Mouse (Mus musculus) spleen, postnatal 4 days (tissue): ENCODE results near the gene Kansl3.
A peak's percentile ranks its signal among the peaks of the same experiment; 100 is the strongest.

Source experiments
- DNase-seq, 2 experiments: peaks; one replicate each; pipeline ENCODE4 v3.0.0; 2022; ENCODE audit warnings: low spot score in 2 of 2

Gene Kansl3

DNA sequence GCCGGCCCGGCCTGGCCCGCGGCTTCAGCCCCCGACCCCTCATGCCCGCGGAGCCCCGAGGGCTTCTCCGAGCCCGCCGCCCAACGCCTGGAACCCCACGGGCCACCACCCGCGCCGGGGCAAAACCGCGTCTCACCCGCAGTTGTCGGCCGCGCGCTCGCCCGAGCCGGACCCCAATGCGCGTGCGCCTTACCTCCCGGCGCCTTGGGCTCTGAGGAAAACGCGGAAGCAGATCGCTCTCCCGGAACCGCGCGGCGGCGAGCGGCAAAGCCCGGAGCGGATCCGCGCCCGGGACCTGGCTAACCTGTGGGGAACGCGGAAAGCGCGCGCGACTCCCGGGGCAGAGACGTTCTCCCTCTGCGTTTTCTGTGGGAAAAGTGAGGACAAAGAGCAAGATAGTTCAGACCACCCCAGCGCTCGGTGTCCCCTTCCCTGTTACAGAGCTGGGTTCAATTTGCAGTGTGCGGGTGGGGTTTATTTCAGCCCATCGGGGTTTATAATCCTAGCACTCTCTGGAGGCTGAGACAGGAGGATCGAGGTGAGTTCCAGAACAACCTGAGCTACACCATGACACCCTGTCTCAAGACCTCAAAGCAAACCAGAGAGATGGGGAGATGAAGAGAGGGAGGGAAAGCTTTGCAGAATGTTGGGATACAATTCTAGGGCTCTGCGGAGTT lies at the start of gene Kansl3:
Gene Kansl3, minus strand, starts transcription at position 213 of the 677 bp plus-strand sequence.
- DNase-seq: peak; percentile 90 to 97

DNA sequence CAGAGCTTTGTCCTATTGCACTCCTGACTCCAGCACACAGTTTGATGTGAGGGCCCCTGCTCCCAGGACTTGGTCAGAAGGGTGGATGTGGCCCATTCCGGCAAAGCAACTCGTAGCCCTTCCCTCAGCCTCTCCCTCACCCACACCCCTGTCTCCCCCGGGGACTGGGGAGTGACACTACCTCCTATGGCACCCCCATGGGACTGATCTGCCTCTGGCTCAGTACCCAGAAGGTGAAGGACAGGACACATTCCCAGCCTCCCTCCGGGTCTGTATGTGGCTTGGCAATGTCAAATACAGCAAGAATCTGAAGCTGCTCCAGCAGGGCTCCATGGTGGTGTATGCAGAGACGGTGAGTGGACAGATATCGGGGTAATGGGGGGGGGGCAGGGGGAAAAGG lies 35.5 kb upstream of the Kansl3 start:
- no peak for DNase-seq

- DNase-seq: no peak
Observed at GRCm38 (mm10) chr1:36401509-36401908, 32.5 kb upstream of the Kansl3 start.

DNA sequence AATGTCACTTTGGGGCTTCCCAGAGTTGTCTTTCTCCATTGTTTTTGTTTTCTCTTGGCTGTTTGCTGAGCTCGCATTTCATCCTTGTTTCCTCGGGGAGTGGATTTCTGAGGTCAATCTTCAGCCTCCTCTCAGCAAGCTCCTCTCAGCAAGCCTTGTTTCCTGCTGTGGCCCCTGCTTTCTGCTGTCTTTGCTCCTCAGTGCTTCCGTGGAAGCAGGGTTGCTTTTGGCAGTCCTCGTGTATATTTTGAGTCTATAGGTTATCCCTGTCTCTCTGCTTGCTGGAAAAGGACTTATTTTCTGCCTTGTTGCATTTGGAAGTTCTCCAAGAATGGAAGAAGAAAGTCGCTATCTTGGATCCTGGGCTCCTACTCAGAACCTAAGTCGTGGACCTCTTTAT lies 28.1 kb upstream of the Kansl3 start:
- no peak for DNase-seq

DNA sequence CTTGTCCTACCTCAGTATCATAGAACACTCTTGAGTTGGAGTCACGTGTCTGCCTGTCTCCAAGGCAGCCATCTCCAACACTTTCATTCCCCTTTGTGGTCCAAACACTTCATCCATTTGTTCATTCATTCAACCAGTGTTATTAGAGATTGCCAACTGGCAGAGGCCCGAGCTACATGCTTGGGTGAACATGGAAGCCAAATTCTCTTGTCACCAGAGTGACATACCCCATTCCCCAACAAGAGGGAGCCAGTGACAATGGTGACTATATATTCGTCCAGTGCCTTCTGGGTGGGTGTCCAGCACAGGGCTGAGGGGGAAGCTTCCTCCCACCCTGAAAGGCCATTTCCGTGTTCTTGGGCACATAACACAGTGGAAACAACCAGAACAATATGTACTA lies 10.6 kb upstream of the Kansl3 start:
- DNase-seq: no peak

- no peak for DNase-seq
Observed at GRCm38 (mm10) chr1:36378880-36379279, 9.9 kb upstream of the Kansl3 start.

DNA sequence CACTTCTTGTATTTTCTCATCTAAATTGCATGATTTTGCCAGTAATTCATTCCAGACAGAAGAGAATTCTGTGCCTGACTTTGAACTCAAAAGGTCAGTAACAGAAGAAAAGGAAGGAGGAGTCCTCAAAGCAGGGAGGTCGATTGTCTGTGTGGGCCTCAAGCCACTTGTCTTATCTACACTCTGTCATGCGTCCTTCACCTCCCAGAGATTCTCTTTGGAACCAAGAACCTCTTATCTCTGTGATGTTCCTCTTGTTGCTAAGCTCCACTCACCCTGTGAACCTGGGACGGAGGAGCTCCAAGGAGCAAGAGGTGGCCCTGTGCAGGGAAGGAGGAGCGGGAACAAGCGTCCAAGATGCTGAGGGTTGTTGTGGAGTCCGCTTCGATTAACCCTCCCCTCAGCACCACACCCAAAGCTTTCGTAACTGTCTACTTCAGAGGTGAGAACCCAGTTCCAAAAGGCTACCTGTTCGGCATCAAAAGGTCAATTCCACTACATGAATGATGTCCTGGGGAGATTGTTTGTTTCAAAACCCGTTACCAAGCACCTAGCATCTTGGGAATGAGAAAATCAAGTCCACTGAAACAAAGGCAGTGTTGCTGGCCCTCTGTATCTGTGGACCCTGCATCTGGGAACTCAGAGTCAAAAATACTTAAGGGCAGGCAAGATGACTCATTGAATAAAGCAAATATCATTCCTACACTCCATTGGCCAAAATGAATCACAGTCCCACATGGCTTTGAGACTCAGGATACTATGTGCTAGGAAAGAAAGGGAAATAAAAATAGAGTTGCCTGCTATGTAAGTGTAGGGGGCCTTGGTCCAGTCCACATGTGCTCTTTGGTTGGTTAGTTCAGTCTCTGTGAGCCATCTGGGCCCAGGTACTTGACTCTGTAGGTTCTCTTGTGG lies 3.2 kb upstream of the Kansl3 start, which contains the start of gene Fer1l5:
Gene Fer1l5, plus strand, starts transcription at position 358 of the 912 bp plus-strand sequence.
- DNase-seq: no peak

DNA sequence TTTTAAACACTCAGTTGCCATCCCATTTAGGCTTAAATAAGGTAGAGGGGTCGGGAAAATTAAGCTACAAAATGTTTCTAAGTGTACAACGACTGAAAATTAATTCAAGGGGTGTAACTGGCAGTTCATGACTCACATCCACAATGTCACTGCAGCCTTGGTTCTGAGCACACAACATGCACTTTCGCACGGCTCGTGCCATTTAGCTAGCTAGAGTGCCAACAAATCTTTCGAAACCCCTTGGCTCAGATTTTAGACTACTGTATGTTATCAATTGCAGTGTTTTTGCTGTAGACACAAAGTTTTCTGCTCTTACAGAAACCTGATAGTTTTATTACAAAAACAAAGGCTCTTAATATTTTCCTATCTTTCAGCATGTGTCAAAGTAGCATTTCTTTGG lies 1.9 kb upstream of the Kansl3 start:
- no peak for DNase-seq

DNA sequence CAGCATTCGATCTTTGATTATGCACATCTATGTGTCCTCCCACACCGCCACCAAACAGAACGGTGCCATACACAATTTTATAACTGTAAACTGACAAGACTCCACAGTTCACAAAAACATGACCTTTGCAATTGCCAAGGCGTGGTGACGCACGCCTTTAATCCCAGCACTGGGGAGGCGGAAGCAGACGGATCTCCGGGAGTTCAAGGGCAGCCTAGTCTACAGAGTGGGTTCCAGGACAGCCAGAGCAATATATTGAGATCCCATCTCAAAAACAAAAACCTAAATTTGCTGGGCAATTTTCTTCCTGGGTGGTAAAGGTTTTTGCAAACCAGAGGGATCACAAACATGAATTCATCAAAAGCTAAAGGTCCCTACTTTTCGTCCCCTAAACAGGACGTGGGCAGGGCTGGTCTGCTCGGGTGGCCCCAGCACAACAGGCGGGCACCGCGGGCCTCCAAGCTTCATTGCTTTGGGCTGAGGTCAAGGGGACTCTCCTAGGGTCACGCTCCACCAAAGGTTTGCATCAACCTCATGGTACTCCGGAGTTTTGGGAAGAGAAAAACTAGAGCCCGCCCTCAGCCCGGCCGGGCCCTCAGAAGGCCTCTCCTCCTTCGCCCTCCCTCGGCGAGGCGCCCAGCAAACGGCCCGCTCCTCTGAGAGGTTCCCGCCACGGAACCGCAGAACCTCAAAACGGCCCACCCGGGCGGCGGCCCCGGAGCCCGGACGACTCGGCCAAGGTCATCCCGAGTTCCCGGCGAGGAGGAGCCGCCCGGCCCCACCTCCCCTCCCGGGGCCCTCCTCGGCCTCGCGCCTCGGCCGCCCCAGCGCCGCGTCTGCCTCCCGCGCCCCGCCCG lies 641 bp downstream of the Kansl3 start:
- peak; percentile 53 to 84 for DNase-seq

- no peak for DNase-seq
Observed at GRCm38 (mm10) chr1:36367698-36368097, 1.3 kb downstream of the Kansl3 start.

DNA sequence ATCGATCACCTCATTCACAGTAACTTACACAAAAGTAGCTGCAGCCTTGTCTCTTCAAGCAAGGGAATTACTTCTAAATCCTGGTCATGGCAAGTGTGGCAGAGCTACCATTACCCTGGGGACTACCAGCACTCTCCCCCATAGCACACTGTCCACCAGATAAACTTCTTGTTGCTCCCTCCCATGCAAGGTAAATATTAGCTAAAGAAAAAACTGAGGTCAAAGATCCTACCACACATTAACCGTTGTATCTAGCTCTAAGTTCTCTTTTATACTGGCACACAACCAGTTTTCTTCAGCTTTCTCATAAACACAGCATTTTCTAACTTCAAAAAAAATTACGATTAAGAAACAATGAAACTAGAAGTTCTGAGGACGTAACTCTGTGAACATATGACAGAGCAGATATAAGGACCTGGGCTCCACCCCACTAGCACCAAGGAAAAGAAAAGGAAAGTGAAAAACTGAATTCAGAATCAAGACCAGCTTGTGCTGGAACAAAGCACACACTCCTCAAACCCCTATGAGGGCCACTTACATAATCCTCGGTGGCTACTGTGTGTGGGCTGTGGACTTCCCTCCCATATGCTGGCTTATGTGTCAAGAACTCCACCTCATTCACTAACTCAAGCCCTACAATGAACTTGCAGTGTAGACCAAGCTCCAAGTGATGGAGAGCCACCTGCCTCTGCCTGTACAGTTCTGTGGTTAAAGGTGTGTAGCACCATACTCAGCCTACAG lies 11.9 kb downstream of the Kansl3 start:
- DNase-seq: no peak

GRCm38 (mm10) chr1:36352351-36352750 lies 16.6 kb downstream of the Kansl3 start:
- DNase-seq: no peak

DNA sequence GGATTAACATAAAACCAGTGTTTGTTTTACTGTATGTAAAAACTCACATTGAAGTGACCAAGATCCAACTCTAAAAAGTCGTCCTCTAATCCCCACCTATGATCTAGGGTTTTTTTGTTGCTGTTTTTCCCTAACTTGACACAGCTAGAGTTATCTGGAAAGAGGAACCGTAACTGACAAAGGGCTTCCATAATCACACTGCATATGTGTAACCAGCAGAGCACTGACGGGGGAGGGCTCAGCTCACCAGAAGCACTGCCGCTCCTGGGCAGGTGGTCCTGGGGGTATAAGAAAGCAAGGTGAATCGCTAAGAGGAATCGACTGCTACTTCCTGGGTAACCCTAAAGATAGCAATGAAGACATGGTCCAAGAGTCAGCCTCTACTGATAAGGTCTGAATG lies 26.4 kb downstream of the Kansl3 start:
- no peak for DNase-seq

DNA sequence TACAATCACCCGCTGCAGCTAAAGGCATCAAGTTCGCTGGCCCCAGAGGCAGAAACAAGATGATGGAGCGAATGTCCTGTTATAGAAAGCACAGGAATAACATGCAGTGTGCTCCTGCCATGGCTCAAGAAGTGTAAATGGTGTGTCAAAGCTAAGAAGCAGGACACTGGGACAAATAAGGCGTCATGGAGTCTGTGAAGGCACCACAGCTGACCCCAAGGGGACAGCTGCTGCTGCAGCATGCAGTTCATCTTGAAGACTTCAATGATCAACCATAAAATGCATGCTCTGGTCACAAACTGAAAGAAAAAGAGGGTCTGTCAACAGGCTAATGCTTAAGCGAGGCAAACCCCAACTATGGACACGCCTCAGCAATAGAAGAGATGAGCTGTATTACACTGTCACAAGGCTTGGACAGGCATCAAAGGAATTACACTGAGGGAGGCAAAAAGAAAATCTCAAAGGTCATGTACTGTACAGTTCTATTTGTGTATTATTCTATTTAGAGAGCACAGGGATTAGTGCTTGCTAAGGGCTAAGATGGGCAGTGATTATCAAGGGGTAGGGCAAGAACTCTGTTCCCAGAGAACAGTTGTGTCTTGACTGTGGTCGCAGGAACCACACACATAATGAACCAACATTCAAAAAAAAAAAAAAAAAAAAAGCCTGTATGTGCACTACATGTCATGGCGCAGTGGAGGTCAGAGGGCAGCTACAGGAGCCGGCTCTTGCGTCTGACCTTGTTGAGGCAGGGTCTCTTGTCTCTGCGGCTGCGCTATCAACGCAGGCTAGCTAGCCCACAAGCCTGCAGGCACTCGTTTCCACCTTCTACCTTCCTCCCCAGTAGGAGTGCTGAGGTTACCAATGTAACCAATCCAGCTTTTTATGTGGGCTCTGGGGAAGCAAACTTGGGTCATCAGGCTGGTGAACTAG lies 35.8 kb downstream of the Kansl3 start:
- DNase-seq: no peak

- DNase-seq: no peak
Observed at GRCm38 (mm10) chr1:36331743-36332142, 37.2 kb downstream of the Kansl3 start.

DNA sequence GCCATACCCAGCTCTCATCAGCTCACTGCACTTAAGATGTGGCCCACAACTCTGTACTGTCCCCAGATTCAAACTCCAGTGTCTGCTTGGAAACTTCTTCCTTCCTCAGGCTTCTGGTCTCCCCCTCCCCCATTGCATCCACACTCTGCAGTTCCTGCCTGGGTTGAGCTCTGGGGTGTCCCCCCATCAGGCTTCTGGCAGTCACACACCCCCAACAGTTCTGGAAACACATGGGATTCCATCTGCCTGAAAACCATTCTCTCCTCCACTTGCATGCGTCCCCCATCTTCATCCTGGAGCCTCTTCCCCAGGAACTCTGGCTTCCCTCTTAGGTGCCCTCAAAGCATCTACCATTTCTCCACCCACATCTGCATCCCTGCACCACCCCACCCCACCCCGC lies 42.2 kb downstream of the Kansl3 start:
- DNase-seq: no peak

GRCm38 (mm10) chr1:36325900-36326321 lies 43.1 kb downstream of the Kansl3 start:
- DNase-seq: no peak

DNA sequence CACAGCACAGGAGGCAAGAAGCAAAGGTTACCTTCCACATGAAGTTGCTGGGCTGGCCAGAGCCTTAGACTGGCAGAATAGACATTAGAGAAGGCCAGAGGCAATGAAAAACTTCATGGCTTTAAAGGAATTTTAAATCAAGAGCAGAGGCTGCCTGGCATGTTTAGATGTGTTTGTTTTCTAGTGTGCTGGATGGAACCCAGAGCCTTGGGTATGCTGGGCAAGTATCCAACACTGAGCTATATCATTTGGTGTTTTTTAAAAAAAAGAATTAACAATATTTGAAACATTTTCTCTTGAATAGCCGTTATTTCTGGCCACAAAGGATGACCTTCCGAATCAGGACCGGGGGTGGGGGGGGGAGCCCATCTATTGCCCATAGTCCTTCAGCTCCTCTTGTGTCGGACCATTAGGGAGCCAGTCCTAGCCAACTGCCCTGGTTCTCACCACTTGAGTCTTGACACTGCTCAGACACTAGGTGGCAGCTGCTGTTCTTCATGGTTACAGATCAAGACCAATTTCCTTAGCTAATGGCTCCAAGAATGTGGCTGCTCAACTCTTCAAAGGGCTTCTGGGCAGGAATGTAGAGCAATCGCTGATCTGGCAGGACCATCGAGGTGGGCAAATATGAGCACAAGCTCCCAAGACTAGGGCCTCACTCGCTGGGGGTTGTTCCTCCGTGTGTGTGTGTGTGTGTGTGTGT lies 45.1 kb downstream of the Kansl3 start:
- DNase-seq: no peak

DNA sequence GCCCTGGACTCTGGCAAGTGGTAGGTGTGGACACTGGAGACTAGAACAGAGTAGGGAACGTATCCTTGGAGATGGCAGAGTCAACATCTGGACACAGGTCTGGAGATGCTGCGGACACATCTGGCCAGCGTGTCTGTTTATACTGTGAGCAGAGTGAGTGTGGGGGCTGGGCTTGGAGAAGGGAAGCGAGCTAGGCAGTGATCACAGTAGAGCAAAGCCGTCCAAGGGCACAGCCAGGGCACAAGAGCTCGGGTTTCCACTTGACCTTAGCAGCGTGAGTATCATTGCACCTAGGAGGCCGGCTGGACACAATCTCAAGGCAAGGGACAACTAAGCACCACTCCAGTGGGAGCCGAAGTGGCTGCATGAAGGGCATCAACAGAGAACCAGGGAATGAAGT lies 45.9 kb downstream of the Kansl3 start:
- no peak for DNase-seq
